ENCODE assay signal across 8 mouse cellular contexts in the genomic region with DNA sequence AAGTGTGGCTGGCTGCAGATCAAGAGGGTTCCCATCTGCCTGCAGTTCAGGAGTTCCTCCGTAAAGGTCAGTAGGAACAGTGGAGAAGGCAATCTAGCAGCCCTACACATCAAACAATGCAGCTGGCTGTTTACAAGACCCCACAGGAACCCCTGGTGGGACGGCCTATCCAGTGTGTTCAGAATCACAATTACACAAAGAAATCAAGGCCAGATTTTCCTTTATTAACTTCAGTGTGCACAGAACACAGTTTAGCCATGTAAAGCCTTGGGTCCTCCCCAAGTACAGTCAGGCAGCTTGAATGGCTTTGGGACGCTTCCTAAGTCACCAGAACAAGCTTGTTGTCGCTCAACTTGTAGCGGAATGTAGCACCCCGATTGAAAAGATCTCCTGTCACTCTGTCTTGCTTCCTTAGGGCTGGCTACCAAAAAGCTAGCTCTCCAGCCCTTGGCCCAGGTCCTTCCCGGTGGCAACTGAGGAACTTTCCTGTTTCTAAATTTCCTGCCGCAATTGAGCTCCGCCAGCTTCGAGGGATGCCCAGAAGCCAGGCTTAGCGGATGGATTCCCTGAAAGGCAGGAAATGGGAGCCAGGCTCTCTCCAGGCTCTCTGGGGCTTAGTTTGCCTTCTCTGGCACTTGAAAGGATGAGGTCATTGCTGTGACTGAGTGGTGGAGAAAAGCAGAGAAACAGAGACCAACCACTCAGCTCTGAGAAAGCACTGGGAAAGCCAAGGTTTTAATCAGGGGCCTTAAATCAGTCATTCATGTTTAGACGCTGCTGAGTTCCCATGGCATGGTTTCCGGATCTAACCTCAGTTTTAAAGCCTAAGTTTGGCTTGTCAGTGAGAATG.
DNase-seq lines count a peak whose midpoint lies in the region; TF ChIP-seq lines count a peak whose summit lies in the region.

No protein-coding gene starts in this region.

- DNase-seq in right cerebral cortex, postnatal 4 days, result peak; percentile 10
- no peak for DNase-seq in right cerebral cortex, postnatal 36 days (ENCODE audit: low spot score in 2 of 2)
- DNase-seq in heart, postnatal 14 days, result peak; percentile 19 to 61
- peak; percentile 45 for DNase-seq in lung, postnatal 25 days (ENCODE audit: low spot score)
- no peak for DNase-seq in spleen, postnatal 4 days (ENCODE audit: low spot score in 2 of 2)
- DNase-seq in right cerebral cortex, adult 18-20 months, result no peak
- DNase-seq in spleen, postnatal 36 days (ENCODE audit: low spot score in 2 of 2), result no peak

- no peak overlapping the region for H3K4me3 ChIP-seq in embryonic fibroblast, embryonic 13.5 days (ENCODE audit: insufficient read depth, low read length)

- intact Hi-C loops in heart, postnatal 14 days (cut with DNase I), result no loop called here

- H3K4me1 ChIP-seq in embryonic fibroblast, embryonic 13.5 days (ENCODE audit: control insufficient read depth, insufficient read depth, low read length), result peaks cover 14% of the 10 kb centered on the region

- no peak for TF ChIP-seq CTCF in embryonic fibroblast, embryonic 13.5 days (IDR thresholded peaks at IDR 0.05; ENCODE audit: borderline replicate concordance, insufficient read depth, low read length)

- peak overlapping the region; percentile 77 for H3K27ac ChIP-seq in embryonic fibroblast, embryonic 13.5 days (ENCODE audit: insufficient read depth, low read length)

- TF ChIP-seq POLR2A in embryonic fibroblast, embryonic 13.5 days (IDR thresholded peaks at IDR 0.05; ENCODE audit: low read depth, low read length), result no peak

Comparison
In these comparisons a context has a peak if more than half of its experiments do, and no peak if none do; other contexts are left out.
1. DNase-seq: peak in right cerebral cortex, postnatal 4 days (single experiment), heart, postnatal 14 days (2 of 2) and lung, postnatal 25 days (single experiment); none in right cerebral cortex, postnatal 36 days (0 of 2), spleen, postnatal 4 days (0 of 2), right cerebral cortex, adult 18-20 months (single experiment) and spleen, postnatal 36 days (0 of 2).